Mouse (Mus musculus) kidney, postnatal 14 days (tissue): ENCODE measurements at regions not wholly inside any gene's neighbourhood (a gene's known extent, or its start where the extent isn't known, plus 50 kb on each side); places are given as distances from the start of the nearest gene placed in this dataset.

ENCODE experiments used
- DNase-seq: peaks from one replicate; pipeline ENCODE4 v3.0.0; 2022; ENCODE audit warnings: mixed read lengths

- DNase-seq, result peak; percentile 41
These were observed 59.4 kb upstream of the Shh start for GRCm38 (mm10) chr5:28526435-28526834.

GRCm38 (mm10) chr5:28520800-28521707, 54.0 kb upstream of the Shh start:
- peak; percentile 43 for DNase-seq

- peak; percentile 24 for DNase-seq
These were observed 52.0 kb upstream of the Shh start for GRCm38 (mm10) chr5:28519059-28519543.
